Mouse (Mus musculus) kidney, postnatal 4 days (tissue): ENCODE data around the gene Myo5a.

Source experiments
- DNase-seq, 2 experiments: peaks; one replicate each; pipeline ENCODE4 v3.0.0; 2021; ENCODE audit warnings: mixed read lengths in 2 of 2

Myo5a gene

DNA sequence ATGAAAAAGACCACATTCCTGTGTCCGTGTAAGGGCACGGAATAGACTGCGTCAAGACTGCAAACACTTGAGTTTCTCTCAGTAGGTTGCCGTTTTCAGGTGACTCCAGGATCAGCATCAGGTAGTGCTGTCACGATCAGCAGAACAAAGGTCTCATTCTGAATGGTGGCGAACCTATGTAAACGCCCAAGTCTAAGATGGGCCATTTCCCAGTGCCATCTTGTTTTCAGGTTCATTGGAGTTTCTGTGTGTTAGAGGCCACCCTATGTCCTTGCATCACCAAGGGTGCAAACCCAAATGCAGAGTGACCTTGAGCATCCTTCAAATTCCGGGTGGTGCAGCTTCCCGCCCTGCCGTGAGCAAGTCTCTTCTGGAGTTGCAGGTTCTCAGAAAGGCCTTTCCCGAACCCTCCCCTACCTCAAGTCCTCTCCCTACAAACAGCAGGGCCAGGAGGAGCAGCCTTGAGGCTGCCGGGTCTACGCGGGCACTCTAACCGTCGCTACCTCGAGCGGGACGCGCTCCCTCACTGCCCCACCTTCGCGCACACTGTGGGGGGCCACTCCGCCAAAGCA, at the start of gene Myo5a:
TSS of gene Myo5a (plus strand) at position 559 of the 572 bp plus-strand sequence.
- DNase-seq = no peak

DNA sequence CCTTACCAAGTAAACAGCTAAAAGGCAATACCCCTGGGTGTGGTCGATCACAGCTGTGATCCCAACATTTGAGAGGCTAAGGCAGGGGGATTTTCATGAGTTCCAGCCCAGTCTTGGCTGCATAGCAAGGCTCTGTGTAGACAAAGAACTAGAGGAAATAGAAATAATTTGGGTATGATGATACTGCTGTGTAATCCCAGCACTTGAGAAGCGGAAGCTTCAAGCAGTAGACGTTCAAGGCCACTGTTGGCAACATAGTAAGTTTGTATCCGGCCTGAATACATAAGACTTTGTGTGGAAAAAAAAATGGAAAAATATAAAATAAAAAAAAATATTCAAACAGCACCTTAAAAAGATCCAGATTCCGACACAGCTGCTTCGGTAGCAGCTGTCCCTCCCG, 48.3 kb upstream of the Myo5a start:
- DNase-seq = no peak

DNA sequence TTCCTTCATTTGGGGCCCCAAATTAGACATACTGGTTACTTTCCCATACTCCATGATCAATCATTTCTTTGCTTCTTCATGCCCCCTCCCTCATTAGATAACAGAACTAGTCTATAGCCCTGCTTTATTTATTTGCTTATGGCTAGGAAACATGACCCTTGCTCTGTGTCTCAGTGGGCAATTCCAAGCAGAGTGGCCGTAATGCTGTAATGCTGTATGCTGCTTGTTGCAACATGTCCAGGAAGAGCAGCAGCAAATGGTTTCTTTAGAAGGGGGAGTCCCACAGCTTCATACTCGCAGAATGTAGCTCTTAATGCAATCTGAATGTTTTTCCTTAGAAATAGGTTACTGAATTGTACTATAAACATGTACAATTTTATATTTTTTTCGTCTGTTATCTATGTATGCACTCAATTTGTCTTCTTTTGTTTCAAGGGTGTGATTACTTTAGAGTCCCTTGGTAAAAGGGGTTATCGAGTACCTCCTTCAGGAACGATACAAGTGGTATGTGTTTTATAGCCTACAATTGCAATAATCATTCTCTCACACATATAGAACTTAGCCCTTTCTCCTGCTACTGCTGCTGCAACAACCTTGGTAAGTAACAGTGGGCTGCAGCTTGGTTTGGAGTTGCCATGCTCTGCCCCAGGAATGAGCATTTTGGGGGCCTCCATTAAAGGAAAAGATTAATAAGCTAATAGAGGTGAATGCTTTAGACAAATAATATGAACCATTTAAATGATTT, 47.5 kb upstream of the Myo5a start:
- DNase-seq = no peak

DNA sequence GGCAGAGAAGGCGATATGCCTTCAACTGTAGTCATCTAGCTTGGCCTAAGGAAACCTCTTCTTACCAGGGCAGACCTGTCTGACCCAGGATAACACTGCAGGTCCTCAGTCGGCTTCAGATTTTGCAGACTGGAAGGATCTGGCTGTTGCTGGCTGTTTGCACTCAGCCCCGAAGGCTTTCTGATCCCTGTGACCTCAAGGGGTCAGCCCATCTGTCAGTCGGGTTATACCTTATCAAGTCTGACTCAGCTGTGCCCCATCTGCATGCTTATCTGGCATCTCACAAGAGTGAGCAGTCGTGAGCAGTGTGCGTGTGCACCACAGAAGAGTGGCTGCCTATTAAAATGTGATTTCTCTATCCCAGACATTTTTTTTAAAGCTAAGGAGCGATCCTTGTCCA, 46.7 kb upstream of the Myo5a start:
- DNase-seq = no peak

DNA sequence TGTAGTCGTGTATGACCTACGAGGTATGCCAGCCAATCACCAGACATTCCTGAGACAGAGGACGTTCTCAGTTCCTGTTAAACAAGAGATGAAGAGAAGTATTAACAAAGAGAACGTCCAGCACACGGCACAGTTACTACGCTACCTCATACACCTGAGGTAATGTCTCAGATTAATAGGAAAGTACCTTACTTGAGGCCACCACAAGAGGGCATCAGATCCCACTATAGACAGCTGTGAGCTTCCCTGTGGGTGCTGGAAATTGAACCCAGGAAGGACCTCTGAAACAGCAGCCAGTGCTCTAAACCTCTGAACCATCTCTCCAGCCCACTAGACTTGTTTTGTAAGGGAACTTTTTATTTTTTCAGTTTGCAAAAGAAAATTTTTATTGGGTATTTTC, 45.1 kb upstream of the Myo5a start:
- DNase-seq = no peak

DNA sequence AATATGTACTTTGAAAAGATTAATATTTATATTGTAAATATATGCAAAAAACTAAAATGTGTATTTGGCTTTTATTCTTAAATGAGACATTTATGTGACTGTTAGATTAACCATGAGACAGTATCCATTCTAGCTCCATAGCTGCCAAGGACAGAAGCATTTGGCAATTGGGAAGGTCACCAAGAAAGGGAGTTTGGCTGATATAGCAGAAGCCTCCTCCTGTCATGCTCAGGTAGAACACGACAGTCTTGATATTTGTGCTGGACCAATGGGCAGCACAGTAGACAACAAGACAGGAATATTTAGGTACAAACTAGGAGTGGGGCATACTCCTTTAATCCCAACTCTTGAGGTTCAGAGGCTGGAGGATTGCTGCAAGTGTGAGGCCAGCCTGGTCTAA, 38.4 kb upstream of the Myo5a start:
- no peak for DNase-seq

DNA sequence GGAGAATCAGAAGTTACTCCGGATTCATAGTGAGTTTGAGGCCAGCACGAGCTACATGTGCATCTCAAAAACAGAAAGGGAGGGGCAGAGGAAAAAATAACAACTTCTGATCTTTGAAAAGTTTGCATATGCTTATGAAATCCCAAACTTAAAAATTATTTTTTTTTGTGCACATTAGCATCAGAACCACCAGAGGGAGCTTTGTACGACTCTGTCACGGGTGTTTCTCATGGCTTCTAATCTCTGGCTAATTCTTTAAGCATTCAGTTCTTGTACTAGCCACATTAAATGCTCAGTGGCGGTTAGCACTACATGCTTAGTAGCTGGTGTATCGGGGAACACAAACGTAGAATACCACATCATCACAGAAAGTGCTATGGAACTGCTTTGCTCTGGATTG, 37.7 kb upstream of the Myo5a start:
- DNase-seq = no peak

DNA sequence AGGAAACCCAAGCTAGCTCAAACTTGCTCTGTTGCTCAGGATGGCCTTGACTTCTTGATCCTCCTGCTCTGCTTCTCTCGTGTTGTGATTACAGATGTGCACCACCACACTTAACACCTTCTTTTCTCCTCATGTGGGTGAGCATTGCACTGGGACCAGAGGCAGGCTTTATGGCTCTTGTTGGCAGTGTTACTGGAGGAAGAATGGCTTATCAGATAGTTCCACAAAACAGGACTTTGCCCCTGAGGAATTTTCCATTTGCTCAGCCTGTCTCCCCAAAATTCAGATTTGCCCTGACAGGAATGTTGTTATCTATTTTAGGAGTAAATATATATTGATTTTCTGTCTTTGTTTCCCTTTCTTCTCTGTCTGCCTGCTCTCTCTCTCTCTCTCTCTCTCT, 36.1 kb upstream of the Myo5a start:
- no peak for DNase-seq

DNA sequence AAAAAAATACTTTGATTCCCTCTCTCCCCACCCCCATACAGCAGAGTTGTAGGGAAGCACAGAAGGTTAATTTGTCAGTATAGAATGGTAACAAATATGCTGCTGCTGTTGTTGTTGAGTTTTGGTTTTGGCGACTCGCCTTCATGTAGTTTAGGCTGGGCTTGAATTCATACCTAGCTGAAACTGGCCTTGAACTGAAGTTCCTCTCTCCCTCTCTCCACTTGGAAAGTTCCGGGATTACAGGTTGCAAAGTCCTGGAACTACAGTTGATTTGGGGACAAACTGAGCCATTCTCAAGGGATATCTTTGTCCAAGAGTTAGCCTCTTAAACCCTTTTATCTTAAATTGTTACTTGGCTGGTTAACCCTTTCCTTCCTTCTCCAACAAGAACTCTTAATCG, 34.9 kb upstream of the Myo5a start:
- no peak for DNase-seq

DNA sequence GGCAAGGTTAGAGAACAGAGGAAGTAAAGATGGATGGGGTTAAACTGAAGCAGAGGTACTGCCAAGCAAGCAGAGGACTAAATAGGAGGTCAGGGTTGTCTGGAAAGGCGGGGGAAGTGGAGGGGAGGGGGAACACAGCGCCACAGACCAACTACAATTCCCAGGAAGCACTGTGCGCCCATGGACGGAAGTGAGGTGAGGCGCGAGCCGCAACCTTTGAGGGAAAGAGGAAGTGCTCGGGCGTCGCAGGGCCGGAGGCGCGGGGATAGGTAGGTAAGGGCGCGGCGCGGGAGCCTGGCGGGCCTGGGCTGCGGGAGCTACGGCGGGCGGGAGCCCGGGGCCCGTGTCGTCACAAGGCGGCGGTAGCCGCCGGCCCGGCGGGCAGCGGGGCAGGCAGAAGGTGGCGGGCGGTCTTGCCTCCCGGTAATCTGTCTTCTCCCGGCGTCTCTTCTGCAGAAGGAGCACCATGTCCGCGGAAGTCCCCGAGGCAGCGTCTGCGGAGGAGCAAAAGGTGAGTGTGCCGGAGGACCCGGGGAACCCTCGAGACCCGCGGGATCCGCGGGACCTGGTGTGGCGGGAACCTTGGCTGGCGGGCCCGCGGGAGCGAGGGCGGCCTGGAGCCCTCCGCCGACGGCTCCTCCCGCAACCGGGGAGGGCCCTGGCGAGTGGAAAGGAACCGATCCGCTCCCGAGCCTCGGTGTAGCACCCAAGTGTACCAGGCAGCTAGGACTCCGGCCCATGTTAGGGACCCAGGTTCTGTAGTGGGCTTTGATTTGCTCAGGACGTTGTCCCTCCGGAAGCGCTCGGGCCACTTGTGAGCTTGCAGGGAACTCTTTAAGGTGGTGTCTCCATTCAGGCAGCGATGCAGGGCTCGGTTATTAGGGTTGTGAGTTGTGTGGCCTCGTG, 33.1 kb upstream of the Myo5a start, which contains the start of gene Arpp19:
TSS of gene Arpp19 (plus strand) at position 164 of the 906 bp plus-strand sequence.
- DNase-seq = peak; percentile 85 to 91

DNA sequence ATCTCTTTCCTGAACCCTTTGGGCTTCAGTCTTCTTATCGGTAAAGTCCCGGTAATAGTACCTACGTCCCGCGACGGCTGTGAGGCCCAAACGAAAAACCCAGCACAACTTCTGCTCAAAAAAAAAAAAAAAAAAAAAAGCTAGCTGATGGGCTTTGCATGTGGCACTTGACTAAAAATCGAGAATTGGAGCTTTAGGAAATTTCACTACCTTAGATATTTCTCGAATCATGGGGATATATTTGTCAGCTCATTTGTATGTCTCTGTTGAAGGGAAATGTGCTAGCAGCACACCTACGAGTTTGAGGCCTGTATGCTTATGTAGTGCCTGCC, 32.5 kb upstream of the Myo5a start:
- DNase-seq = no peak

DNA sequence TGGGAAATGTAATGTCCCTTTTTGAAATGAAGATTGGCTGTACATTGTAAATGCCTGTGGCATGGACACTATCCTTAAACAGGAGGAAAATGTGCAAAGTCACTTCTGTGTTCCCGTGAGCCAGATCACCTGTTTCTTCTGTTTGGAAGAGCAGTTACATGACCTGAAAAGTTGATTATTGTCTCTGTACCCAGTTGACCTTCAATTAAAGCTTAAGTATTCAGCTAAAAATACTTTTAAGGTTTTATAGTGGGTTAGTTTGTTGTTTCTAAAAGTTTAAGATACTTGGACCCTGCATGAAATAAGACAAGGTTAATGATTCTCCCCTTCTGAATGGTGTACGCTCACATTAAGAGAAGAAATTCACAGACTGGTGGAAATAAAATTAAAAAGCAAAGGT, 30.2 kb upstream of the Myo5a start:
- DNase-seq = no peak

DNA sequence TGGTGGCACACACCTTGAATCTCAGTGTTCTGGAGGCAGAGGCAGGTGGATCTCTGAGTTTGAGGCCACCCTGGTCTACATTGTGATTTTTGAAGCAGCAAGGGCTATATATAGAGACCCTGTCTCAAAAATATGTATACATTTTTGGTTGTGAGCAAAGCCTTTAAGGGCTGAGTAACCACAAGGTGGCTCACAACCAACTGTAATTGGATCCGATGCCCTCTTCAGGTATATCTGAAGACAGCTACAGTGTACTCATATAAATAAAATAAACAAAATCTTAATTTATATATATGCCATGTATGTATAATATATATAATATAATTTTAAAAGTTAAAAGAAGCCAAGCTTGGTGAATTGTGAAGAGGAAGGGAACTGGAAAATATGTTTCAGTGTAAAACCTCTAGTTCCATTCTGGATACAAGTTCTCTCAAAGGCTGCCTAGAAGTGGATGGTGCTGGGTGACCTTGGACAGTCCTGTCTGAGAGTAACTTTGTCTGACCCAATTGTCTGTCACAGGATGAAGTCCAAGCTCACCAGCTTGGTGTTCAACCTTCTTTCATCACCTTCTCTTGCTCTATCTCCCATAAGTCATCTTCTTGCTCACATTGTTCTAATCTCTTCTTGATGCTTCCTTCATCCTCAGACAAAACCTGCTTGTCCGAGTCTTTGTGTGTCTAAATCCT, 28.8 kb upstream of the Myo5a start:
- no peak for DNase-seq

DNA sequence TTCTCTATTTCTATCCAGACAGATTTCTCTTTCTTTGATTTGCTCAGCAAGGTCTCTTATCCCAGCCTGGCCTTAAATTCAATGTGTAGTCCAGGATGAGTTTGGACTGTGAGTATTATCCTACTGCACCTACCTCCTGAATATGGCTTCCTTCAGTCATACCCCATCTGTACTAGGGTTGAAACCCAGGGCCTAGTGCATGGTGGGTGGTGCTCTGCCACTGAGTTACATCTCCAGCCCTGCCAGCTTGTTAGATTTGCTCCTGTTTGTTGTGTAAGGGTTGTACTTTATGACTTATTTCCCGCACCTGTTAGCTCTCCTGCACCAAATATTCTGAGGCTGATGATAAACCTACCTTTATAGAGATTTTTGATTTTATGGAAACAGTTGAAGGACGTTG, 27.6 kb upstream of the Myo5a start:
- no peak for DNase-seq

DNA sequence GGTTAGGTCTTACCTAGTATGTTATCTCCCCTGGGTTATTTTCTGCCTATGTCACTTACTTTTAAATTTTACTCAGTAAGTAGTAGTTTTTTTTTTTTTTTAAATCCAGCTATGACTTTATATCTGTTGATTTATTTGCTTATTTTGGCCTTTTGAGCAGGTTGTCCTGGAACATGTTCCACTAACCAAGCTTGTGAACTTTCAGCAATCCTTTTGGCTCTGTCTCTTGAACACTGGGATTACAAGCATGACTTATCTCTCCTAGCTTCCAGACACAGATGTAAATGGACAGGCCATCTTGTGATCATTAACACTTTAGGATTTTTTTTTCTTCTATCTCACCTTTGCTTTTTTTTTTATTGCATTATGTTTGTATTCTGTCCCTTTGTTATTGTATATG, 23.7 kb upstream of the Myo5a start:
- DNase-seq = no peak

DNA sequence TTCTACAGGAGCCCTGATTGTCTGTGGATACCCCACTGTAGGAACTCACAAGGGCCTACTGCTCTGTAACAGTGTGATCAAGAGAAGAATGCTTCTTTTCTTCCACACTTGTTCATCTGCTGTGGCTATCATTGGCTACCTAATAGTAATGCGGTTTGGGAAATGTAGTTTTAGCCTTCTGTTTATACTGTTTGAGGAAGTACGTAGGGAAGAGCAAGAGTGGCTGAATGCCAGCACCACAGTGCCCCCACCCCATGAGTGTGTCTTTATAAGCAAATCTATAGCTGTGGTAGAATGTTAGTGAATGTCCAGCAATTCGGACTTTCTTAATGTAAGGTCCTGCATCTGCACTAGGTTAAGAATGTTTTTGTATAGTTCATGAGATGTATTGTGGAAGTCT, 21.7 kb upstream of the Myo5a start:
- DNase-seq = no peak

DNA sequence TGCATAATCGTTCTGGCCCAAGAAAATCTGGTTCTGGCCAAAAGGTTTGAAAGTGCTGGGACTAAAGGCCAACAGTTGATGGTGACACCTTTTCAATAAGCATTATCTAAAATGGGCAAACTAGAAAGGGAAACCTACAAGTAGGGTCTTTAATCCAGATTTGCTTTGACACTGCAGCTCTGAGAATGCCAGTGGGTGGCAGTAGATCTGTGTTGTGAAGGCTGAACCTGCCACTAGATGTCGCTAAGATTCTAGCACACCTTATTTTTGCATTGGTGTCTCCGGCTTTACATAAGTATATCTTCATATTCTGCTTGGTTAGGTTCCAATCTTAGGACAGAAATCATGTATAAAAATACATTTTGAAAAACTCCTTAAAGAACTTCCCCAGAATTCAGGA, 20.8 kb upstream of the Myo5a start:
- peak; percentile 67 to 74 for DNase-seq

DNA sequence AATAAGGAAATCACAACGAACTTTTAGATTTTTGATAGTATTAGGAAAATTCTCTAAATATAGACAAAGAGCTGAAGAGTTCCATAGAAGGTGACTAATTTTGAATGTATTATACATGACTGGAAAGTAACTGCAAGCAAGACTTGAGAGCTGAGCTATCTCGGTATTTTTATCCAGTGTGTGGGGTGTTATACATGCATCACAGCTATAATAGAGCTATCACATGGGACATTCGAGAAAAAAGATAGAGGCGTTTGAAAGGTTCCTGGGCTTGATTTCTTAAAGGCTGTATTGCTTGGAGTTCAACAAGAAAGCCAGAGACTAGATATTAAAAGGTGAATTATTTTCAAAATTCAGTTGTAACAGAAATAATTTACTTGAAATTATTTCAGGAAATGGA, 19.0 kb upstream of the Myo5a start:
- no peak for DNase-seq

DNA sequence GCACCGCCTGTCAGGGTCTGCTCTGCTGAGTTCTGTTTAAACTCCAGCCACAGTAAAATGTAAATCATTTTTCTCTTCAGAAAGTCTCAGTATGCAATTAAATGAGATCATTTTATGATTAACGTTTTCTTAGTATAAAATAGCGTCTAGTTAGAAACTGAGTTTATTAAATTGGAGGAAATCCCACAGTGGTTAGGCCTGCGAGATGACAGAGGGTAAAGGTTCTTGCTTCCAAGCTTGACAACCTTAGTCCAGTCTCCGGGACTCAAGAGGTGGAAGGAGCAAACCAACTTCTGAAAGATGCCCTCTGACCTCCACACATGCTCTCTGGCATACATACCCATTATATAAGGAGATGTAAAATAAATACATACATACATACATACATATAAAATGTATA, 15.8 kb upstream of the Myo5a start:
- DNase-seq = no peak

DNA sequence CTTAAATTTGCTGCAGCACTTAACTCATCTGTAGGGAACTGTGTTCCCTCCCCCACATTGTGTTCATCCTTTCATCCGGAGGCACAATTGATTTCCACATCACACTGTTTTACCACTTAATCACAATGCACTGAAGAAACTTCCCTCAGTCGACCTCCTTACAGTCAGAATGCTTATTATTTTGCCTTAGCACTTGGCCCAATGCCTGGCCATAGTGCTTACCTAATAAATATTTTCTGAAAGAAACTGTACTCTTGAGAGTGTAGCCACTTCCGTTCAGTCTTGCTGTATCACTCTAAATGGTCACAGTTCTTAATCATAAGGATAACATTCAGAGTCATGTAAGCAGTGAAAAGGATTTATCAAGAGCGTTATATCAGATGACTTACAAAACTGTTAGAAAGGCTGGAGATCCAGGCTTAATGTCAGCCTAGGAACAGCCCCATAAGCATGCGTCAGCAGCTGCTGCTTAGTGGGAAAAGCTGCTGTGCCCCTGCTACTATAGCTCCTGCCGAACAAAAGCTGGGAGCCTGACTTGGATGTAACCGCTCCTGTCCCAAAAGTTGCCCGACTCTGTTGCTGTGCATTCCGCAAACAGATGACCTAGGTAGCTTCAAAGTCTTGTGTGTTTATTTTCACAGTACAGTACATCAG, 6.0 kb upstream of the Myo5a start:
- DNase-seq = peak; percentile 10 to 30

DNA sequence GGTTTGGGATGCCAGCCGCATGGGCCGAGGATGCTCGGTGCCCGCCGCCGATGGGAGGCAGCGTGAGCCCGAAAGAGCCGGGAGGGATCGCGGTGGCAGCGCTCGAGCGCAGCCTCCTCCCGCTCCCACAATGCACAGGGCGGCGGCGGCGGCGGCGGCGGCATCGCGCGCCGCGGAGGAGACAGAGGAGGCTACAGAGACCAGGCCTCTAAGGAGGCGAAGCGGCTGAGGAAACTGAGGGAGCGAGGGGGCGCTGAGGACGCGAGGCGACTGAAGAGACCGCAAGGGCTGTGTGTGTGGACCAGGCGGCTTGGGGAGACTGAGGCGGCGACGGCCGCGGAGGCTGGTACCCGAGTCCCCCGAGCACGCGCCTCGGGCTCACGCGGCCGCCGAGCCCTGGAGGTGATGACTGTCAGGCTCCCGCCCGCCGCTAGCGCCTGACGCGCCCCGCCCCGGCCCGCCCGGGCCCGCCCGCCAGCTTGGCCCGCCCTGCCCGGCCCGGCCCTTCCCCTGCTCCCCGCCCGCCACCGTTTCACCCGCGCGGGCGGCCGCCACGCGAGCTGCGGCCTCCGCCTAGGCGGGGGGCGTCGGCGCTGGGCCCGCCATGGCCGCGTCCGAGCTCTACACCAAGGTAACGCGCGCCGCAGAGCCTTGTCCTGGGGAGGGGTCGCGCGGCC, 352 bp downstream of the Myo5a start:
- peak; percentile 79 to 86 for DNase-seq

DNA sequence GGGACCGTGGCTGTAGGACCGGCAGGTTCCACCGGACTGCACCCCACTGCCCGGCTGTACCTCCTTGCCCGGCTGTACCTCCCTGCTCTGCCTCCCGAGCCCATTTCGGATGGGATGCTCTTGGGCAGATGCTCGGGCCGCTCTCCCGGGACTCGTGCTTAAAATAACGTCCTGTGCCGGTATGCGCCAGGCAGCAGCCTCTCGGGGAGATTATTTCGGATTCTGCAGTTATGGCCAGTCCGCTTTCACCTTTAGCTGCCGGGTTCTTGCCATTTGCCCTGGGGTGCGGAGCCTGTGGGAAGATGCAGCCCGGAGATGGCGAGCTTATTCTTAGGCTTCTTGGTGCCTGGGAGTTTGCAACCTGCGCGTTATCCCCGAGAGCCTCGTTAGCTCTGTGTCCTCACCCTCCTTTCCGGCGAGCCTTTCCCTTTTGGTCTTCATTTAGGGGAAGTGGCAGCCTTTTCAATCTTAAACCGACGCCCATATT, 934 bp downstream of the Myo5a start:
- no peak for DNase-seq
